Mouse (Mus musculus) liver, postnatal 0 days (tissue): ENCODE data around the gene Scamp2.

Source experiments
- CTCF ChIP-seq: sonication (generic); IDR thresholded peaks from 2 replicates; pipeline ENCODE4 v1.5.1; 2016; ENCODE audit warnings: antibody characterized with exemption, low read depth
- EP300 ChIP-seq: IDR thresholded peaks from 2 replicates; pipeline ENCODE4 v1.6.1; 2016; ENCODE audit warnings: antibody characterized with exemption, low read depth, mild to moderate bottlenecking

GRCm38 (mm10) chr9:57560861-57561710 lies at the start of gene Scamp2:
- TF ChIP-seq CTCF = peak; percentile 55
- TF ChIP-seq EP300 = no peak
